Mouse (Mus musculus) liver, adult (tissue): ENCODE results near the gene L1td1.
A peak's percentile ranks its signal among the peaks of the same experiment; 100 is the strongest.

Experiments
- GATA4 ChIP-seq: IDR thresholded peaks from 2 replicates; pipeline ENCODE4 v1.6.1; 2014; ENCODE audit warnings: mild to moderate bottlenecking, low read length; ENCODE audit not compliant: insufficient replicate concordance

L1td1 gene

DNA sequence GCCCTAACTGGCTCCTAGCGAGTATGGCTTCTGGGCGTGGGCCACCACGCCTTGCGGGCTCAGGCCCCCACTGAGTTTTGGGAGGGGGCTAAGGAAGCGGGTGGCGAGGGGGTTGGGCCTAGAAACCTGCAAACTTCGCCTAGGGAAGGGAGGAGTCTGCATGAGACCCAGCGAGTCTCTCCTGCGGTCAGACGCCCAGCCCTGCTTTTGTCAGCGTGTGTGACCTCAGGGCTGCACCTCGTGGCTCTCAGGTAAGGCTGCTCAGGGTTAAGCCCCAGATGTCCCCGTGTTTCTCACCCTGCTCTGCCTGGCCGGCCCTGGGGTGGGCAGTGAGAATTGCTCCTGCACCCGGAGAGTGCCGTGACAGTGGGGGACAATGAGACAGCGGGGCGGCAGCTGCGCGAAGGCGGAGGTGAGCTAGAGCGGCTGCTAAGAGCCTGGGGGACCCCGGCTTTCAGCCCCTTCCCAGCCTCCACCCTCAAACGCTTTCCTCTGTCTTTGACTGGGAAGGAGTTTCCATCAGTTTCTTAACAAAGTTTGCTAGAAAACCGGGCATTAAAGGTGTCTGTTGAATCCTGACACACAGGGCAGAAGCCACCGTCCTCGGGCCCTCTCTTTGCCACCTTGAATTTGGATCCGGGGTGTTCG lies at the start of gene L1td1:
TSS of gene L1td1 (plus strand) at position 145 of the 648 bp plus-strand sequence.
- no peak for TF ChIP-seq GATA4

DNA sequence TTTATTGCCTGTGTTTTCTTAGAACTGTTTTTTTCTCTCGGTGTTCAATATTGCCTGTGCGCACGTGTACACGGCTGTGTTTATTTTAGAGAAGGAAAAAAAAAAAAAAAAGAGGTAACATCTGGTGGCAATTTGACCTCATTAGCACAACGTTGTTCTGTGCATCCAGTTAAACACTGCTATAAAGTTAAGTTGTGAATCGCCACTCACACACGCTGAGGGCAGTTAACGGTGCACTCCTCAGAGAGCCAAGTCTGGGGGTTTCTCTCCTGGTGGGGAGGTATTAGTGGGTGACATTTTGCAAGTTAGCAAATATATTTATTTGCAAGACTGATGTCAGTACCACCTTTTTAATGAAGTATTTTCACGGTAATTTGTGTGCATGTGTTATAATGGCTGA lies 49.0 kb upstream of the L1td1 start:
- no peak for TF ChIP-seq GATA4

DNA sequence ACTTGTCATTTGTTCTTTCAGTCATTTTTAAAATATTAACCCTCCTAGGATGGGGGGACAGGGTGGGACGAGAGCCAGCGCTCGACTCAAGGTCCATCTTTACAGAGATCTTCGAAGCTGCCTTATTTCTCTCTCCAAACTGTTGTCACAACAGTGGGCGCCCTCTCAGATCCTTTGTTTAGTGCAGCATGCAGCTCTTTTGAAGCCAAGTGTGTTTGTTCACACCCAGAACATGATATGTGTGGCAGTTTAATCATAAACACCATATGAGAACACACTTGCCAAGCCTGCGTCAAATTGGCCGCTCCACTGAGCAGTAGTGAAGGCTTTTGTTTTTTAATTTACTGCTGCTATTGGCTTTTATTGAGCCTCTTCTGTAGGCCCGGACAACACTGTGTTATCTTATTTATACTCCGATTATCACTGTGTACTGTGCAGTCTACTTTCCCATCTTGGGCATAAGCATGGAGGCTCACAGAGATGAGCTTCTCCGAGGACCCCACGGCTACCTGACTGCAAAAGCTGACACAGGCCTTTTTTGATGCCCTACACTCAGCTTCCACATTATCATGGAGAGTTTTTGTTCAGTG lies 39.8 kb upstream of the L1td1 start:
- no peak for TF ChIP-seq GATA4

DNA sequence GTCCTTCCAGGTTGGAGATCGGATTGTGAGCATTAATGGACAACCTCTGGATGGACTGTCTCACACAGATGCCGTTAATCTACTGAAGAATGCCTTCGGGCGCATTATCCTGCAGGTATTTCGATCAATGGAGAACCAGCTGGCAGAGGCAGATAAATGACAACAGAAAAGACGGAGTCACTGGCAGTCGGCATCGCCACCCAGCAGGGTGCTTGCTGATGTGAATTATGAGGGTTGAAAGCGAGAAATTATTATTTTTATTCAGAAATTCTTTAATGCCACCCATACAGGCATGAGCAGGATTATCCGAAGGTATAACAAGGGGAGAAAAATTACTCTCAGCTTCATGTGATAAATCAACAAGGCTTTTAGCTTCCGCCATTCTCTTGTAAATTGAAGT lies 38.4 kb upstream of the L1td1 start:
- no peak for TF ChIP-seq GATA4

DNA sequence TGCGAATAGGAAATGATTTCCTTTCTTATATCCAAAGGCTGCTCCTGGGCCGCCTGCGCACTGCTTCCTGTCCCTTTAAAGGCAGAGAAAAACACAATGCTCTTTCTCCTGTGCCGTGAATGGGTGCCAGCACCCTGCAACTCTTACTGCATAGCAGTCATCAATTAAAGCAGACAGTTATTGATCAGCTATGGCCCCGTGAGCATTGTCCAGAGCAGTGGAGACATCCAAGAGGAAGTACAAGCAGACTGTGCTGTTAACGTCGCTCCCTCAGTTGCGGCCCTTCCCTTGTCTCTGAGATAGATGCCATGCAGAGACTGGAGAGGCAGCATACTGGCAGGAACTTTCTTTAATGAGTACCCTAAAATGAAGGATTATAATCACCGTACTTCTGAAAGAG lies 38.0 kb upstream of the L1td1 start:
- no peak for TF ChIP-seq GATA4

DNA sequence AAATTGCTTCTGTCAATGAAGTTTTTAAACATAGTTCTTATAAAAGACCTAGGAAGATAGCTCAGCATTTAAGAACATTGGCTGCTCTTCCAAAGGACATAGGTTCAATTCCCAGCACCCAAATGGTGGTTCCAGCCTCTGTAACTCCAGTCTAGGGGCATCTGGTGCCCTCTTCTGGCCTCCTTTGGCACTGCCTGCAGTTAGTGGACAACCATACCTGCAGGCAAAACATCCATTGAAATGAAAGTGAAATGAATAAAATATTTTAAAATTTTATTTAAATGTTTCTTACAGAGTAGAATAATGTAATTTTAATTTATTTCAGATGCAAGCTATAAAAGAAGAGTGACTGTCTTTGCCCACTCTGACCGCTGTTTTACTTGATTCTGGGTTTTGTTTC lies 36.5 kb upstream of the L1td1 start:
- no peak for TF ChIP-seq GATA4

DNA sequence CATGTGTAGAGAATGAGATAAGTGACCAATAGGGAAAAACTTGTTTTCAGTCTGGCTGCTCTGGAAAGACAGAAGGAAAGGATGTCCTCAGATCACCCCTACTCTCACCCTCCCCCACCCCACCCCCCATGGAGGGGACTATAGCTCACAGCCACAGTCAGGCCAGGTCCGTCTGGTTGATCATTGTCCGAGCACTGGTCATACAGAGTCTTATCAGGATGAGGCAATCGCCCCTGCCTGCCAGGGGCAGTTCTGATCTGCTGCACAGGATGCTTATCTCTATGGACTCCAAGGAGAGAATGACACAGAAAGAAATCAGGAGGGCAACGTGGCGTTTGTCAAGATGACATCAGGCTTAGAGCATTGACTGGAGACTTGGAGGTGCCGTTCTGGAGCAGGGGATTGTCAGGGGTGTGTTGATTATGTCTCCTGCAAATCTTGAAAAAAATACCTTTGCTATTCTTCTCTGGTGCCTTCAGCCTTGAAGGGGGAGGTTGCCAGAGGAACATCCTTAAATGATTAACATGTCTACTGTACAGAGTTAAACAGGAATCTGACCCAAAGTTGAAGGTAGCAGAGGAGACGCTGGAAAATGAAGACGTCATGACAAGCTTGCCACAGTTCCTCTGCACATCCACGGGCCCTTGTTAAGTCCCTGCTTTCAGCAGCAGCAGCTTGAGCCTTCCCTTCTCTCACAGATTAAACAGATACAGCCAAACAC lies 32.9 kb upstream of the L1td1 start:
- TF ChIP-seq GATA4 = peak; percentile 97

DNA sequence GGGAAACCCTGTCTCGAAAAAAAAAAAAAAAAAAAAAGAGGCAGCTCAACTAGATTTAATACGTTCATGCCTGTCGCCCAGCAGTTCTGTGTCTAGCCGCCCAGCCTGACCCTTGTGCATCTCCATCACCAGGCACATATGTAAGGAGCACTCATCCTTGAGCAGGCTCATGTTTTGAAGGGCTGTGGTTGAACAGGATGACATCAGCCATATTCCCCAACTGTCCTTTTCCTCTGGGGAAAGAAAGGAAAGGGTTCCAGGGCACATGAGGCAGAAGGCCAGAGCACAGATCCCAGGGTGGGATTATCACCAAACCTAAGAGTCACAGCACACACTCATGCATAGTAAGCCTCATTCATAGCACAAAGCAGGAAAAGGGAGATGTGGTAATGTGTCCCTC lies 28.6 kb upstream of the L1td1 start:
- no peak for TF ChIP-seq GATA4

DNA sequence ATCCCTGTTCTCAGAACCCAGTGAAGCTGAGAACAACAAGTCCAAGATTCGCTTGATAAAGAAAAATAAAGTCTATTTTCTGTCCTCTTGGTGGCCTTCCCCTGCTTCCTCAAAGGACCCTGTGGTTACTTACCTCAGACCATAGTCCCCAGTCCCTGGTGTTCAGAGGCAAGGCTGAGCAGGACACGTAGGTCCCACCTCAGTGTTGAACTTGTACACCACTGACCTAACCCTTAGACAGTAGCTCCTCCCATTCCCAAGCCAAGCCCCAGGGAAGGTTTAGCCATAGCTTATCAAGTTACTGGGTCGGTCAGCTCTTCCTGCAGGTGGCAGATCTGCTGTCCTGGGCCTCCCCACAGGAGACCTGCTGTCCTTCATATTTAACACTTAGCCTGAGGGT lies 27.6 kb upstream of the L1td1 start:
- TF ChIP-seq GATA4 = no peak

DNA sequence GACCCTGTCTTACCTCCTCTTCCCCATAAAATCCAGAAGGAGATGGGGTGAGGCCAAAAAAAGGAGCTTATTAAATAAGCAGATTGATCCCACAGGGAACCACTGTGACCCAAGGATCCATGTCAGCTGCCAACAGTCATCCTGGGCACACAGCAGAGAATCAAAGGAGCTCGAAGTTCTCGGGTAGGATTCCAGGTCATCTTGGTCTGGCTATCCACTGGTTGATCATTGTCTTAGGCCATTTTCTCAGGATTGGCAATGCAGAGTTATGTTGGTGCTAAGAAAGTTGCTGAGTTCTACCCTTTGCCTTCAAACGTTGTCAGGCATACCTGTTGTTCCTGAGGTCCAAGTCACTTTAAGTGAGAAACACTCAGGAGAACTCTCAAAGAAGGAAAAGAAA lies 26.4 kb upstream of the L1td1 start:
- no peak for TF ChIP-seq GATA4

DNA sequence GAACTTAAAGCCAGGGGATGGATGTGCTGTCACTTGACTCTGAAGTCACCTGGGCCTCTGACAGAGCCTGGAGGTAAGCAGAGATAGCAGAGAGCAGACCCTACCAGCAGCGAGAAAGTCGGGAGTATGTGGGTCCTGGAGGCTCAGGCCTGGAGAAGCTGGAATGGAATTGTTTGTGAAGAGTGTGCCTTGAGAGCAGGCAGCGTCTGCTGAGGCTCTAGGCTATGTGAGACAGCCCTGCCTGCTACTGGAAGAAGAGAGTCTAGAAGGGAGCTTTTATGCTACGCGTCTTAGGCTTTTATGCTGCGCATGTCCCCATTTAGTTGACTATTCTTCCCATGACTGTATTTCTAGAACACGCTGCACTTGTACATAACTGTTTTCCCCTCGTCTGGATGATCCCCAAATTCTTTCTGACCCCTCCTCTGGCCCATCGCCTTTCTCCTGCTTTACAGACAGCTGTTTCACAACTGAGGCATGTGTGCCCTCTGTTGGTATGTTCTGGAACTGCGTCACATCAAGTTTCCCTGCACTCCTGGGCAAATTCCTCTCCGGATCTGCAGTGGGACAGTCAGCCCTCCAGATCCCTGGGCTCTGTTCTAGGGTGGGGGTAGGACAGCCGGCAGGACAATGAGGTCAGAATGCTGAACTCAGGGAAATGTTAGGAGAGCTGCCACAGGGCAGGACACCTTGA lies 24.2 kb upstream of the L1td1 start:
- TF ChIP-seq GATA4 = no peak

DNA sequence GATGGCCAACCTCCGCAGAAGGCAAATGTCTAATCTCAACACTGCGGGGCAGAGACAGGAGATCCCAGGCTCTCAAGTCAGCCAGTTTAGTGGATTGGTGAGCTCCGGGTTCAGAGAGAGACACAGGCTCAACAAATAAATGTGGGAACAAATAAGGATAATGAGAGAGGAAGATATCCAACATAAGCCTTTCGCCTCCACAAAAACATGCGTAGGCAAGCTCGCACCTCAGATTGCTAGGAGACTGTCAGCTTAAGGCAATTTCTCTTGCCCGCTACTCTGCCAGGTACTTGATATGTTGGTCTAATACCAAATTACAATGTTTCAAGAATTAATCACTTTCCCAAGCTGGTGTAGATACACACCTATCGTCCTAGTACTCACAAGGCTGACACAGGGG lies 15.6 kb upstream of the L1td1 start:
- TF ChIP-seq GATA4 = no peak

DNA sequence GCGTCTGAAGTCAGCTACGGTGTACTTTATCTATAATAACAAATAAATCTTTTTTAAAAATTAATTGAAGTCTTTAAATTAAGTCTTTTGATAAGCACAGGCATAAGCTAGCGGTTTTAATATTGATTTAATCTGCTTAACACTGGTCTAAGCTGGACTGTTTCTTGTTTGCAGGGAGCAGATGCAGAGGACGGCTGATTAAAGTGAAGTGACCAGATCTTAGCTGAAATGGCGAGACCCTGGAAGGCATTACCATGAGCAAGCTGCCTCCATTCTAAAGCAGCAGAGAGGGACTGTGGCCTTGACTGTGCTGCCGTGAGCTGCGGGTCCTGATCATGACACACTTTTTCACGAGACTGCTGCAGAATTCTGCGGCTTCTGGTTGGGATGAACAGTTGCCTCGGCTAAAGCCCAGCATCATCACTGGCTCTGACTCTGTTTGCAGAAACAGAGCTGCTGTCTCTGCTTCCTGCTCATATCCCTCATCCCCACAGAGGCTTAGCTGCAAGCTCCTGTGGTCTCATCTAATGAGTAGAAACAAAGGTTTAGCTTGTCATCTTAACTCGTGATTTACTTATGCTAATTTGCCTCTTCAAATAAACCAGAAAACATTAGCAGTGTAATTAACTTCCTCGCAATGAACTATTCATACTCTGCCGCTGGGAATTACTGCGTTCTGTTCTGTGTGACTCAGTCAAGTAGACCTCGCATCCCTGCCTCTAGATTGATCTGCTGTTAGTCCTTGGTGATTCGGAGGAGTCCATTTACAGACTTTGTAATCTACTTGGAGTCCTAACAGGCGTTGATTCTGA lies 8.6 kb upstream of the L1td1 start:
- TF ChIP-seq GATA4 = no peak

DNA sequence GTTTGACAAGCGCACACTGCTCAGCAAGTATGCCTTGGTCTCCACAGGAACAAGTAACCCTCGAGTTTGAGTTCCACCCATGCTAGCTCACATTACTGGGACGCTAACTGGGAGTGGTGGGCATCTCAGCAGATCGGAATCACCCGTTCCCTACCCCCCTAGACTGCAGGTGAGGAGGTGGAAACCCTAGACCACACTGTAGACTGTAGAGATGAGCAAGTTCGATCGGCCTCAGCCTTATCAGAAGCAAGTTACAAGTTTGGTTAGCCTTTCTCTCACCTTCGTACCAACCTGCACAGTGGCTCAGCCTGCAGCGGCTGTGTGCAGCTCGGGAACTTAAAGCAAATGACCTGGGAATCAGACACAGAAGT lies 8.0 kb upstream of the L1td1 start:
- TF ChIP-seq GATA4 = no peak

DNA sequence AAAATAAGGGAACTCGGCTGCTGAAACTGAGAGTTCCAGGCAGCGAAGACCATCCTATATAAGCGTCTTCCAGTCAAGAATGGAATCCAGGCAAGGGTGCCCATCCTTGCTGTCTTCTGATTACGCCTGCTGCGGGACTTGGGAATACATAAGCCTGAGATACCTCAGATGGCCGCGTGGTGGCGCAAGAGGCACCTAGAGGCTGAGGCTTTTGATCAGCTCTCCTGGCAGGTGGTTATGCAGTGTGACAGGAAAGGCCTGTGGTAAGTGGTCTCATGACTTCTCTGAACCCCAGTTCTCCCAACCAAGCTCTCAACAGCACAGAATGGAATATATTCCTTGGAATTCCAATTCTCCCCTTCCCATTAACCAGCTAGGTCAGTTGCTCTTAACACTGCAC lies 4.1 kb upstream of the L1td1 start:
- TF ChIP-seq GATA4 = no peak
